Mouse (Mus musculus) G1E (cell line): ENCODE measurements around the gene P2ry6.

Experiments used
- CTCF ChIP-seq: IDR thresholded peaks from 2 replicates; pipeline ENCODE4 v1.5.1; 2012; ENCODE audit warnings: low read depth, low read length, inconsistent platforms, mixed read lengths
- GATA1 ChIP-seq: IDR thresholded peaks from 2 replicates; pipeline ENCODE4 v1.6.1; 2012; ENCODE audit warnings: borderline replicate concordance, low read length, inconsistent platforms, mixed read lengths
- GATA2 ChIP-seq: IDR thresholded peaks from 2 replicates; pipeline ENCODE4 v1.6.1; 2012; ENCODE audit warnings: low read depth, low read length, inconsistent platforms, borderline replicate concordance
- POLR2AphosphoS5 ChIP-seq: IDR thresholded peaks from 2 replicates; pipeline ENCODE4 v1.6.1; 2012; ENCODE audit warnings: low read depth, low read length, inconsistent platforms; ENCODE audit not compliant: insufficient replicate concordance
- TAL1 ChIP-seq: conservative IDR thresholded peaks from 2 replicates; pipeline ENCODE4 v1.6.1; 2012; ENCODE audit warnings: low read depth, low read length, inconsistent platforms, mixed read lengths

GRCm38 (mm10) chr7:100999623-101000022 is 25.2 kb upstream of the P2ry6 start:
- TF ChIP-seq CTCF (no peak), GATA1 (no peak), GATA2 (no peak), POLR2AphosphoS5 (no peak), TAL1 (no peak)
